Mouse (Mus musculus): Measurements from ENCODE around the gene Frmd8.

GRCm38 (mm10) chr19:5800632-5801431 lies 74.2 kb downstream of the Frmd8 start:
- TF ChIP-seq EP300 (IDR thresholded peaks at IDR 0.05; ENCODE audit: low read depth) (no peak), CTCF (IDR thresholded peaks at IDR 0.05; ENCODE audit: low read depth) (no peak)

Measured in liver, postnatal 0 days (tissue).